Mouse (Mus musculus) B cell, adult 67 days (primary cell): Measurements from ENCODE around the gene Pstk. TPM values are rescaled to one million over a fixed set of nuclear protein-coding genes. Genes with fewer than 3 reads are reported as not detected.

Source experiments
- total RNA-seq, 2 experiments: library from RNA; stranded (reverse); gene quantifications; 4 replicates each; pipeline ENCODE4 v1.2.4; 2023

Pstk gene
- 10 to 100 TPM; 20.5 to 25.3 TPM for total RNA-seq

GRCm38 (mm10) chr7:131370648-131371469, at the start of gene Pstk:
Gene Pstk, plus strand, starts transcription at chr7:131371141.

DNA sequence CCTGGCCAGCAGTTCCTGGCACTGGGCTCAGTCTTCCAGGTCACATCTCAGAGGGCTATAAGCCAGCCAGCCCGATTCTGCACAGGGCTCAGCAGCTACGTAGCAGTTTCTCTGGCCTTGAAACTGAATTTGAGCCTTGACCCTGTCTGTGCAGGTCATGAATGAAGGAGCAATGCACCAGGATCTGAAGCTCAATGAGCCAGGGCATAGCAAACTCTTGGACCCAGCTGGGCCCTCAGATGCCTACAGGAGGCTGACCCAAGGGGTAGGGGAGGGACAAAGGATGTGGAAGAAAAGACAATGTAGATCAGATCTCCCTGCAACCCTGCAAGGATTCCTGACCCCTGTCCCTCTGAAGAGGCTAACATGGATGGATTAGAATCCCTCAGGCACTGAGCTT, 48.7 kb upstream of the Pstk start, which contains the start of gene Cuzd1:
Cuzd1 (minus strand) TSS at position 101 of the 400 bp plus-strand sequence.

DNA sequence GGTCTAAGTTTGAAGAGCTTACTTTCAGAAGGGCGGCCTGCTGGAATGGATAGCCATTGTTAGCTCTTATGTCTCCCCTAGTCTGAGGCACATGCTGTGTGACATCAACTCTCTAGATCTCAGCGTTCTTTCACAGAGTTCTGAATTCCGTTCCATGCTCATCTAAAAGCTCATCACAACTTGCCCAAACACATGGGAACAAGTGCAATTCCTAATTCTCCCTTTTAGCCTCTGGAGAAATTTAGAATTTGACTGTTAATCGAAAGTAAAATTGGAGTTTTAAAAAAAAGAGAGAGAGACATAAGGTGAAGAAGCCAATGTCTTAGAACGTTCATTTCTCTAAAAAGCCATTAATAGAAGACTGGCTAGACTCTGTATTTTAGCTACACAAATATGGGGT, 41.5 kb upstream of the Pstk start, which contains the start of gene Fam24b:
Fam24b (minus strand) TSS at position 101 of the 400 bp plus-strand sequence.

DNA sequence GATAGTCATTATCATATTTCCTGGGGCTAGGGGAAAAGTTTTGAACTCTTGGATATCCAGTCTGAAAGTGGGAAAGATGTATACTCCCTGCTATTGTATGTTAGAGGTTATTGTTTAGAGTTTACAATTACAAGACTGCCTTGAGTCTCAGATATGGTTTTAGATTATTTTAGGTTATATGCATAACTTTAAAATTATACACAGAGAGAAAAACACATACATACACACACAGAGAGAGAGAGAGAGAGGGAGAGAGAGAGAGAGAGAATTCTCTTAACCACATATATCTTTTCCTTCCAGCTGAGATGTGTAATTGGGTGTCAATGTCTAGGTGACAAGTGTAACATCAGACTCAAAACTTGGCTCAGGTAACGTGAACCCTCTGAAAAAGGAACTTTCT, 37.4 kb upstream of the Pstk start, which contains the start of gene Fam24a:
Fam24a (plus strand) TSS at position 301 of the 400 bp plus-strand sequence.

DNA sequence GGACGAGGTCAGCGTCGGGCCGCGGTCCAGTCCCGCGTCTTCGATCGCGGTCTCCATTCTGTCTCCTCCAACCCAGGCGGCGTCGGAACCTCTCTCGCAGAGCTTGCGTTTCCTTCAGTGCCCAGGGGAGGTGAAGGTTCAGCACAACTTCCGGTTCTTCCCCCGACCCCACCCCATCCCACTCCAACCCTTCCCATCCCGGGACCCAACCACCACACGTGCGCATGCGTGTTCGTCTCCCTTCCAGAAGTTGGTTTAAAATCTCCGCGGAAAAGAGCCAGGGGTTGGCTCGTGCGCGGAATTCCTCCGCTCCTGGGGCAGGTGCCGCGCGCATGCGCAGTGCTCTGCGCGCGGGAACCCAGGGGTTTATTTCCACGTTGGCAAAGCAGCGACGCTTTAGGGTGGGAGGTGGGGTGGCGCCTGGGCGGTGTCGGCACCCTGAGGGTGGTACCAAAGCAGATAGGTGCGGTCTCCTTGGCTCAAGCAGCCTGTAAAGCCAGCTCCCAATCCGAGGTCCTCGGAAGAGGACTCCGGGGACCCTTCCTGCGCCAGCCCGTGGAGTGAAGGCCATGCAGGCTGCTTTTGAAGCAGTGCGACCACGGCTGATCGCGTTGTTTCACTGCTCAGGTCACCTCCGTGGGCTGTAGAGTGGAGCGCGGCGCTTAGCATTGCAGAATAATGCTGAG, 8.2 kb upstream of the Pstk start, which contains the start of gene 2310057M21Rik:
2310057M21Rik (minus strand) TSS at position 145 of the 686 bp plus-strand sequence.

GRCm38 (mm10) chr7:131410416-131411058, 39.6 kb downstream of the Pstk start, which contains the start of the genes Ikzf5 and Acadsb:
Gene Ikzf5, minus strand, starts transcription at chr7:131410521.
Gene Acadsb, plus strand, starts transcription at chr7:131410601.

Other genes starting within 250 kb of the Pstk start
- not detected for gene 4933402N03Rik, start 224.8 kb upstream of the Pstk start, total RNA-seq
- not detected for gene 5430419D17Rik, start 196.7 kb upstream of the Pstk start, total RNA-seq
- gene Cuzd1, start 48.8 kb upstream of the Pstk start, total RNA-seq: not detected
- not detected for gene Fam24b, start 41.6 kb upstream of the Pstk start, total RNA-seq
- not detected for gene Fam24a, start 37.3 kb upstream of the Pstk start, total RNA-seq
- 10 to 100 TPM; 14.9 to 20.0 TPM for gene 2310057M21Rik, start 8.4 kb upstream of the Pstk start, total RNA-seq
- gene Ikzf5, start 39.4 kb downstream of the Pstk start, total RNA-seq: 10 to 100 TPM; 64.2 to 72.1 TPM
- 10 to 100 TPM; 17.6 to 24.8 TPM for gene Acadsb, start 39.5 kb downstream of the Pstk start, total RNA-seq
- gene Hmx3, start 171.7 kb downstream of the Pstk start, total RNA-seq: not detected
- not detected for gene Hmx2, start 177.6 kb downstream of the Pstk start, total RNA-seq
- 10 to 100 TPM; 56.0 to 64.3 TPM for gene Bub3, start 189.1 kb downstream of the Pstk start, total RNA-seq